Mouse (Mus musculus): Measurements from ENCODE around the gene Galntl5.

DNA sequence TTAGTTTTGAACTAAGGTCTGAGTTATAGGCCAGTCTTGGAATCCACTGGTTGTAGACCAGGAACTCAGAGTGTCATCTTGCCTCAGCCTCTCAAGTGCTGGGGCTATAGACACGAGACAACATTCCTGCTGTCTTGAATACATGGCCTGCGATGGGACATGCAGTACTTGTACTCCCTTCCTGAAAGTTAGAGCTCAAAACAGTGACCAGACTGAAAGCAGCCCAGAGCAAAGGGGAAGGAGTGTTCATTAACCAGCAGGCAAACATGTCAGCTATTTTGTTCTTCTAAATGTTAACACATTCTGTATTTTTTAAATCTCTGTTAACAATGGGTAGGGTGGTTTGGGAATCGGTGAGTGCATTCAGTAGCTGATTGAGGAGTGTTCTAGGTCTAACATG is 65.8 kb downstream of the Galntl5 start:
- TF ChIP-seq CTCF (IDR thresholded peaks at IDR 0.05; ENCODE audit: borderline replicate concordance, insufficient read depth, low read depth, low read length) (no peak), POLR2A (IDR thresholded peaks at IDR 0.05; ENCODE audit: borderline replicate concordance, insufficient read depth, low read length) (no peak)

All from cerebellum, adult 2 months (tissue).